Mouse (Mus musculus): ENCODE measurements around the gene Rps6ka2. TPM values are rescaled to one million over a fixed set of nuclear protein-coding genes. Genes with fewer than 3 reads are reported as not detected.

Gene Rps6ka2
- polyA plus RNA-seq, 1 experiment from 2014 or later, result 20.1 TPM

Other genes with a start within 250 kb of the Rps6ka2 start
- gene Rsph3b, start 221.4 kb upstream of the Rps6ka2 start, polyA plus RNA-seq (2014; fragmentation: Nextera tagmentation; extraction: Ambion mirVana), result 38.6 and 41.9 TPM in 2 replicates
- 63.6 and 64.2 TPM in 2 replicates for gene Tagap1, start 209.0 kb upstream of the Rps6ka2 start, polyA plus RNA-seq (2014; fragmentation: Nextera tagmentation; extraction: Ambion mirVana)
- 144 and 161 TPM in 2 replicates for gene Rnaset2b, start 199.5 kb upstream of the Rps6ka2 start, polyA plus RNA-seq (2014; fragmentation: Nextera tagmentation; extraction: Ambion mirVana)
- 0.09 and 0.16 TPM in 2 replicates for gene Gm49721, start 191.2 kb upstream of the Rps6ka2 start, polyA plus RNA-seq (2014; fragmentation: Nextera tagmentation; extraction: Ambion mirVana)
- gene Gm1604a, start 144.5 kb upstream of the Rps6ka2 start, polyA plus RNA-seq (2014; fragmentation: Nextera tagmentation; extraction: Ambion mirVana), result not detected in 2 replicates
- not detected in 2 replicates for gene Tcp10a, start 154.5 kb downstream of the Rps6ka2 start, polyA plus RNA-seq (2014; fragmentation: Nextera tagmentation; extraction: Ambion mirVana)
- gene Ttll2, start 182.6 kb downstream of the Rps6ka2 start, polyA plus RNA-seq (2014; fragmentation: Nextera tagmentation; extraction: Ambion mirVana), result not detected in 2 replicates
- gene Gm49630, start 201.9 kb downstream of the Rps6ka2 start, polyA plus RNA-seq (2014; fragmentation: Nextera tagmentation; extraction: Ambion mirVana), result not detected in 2 replicates
- gene Unc93a2, start 215.3 kb downstream of the Rps6ka2 start, polyA plus RNA-seq (2014; fragmentation: Nextera tagmentation; extraction: Ambion mirVana), result not detected in 2 replicates

Measured in limb, embryonic 11.5 days (tissue).